Mouse (Mus musculus): ENCODE data around the gene Ddx39b.

GRCm38 (mm10) chr17:35249451-35250197, 8.1 kb downstream of the Ddx39b start:
- no peak for TF ChIP-seq CTCF (IDR thresholded peaks at IDR 0.05; ENCODE audit: low read depth, low read length)
- TF ChIP-seq EP300 (IDR thresholded peaks at IDR 0.05; ENCODE audit: insufficient read depth, low read depth, low read length) = no peak
